Mouse (Mus musculus) heart, postnatal 0 days (tissue): ENCODE measurements at regions not wholly inside any gene's neighbourhood (a gene's known extent, or its start where the extent isn't known, plus 50 kb on each side); places are given as distances from the start of the nearest gene placed in this dataset.

Source experiments
- ATAC-seq: fragments of 200-750 bp; cut with Nextera tagmentation; 2 replicates; pipeline ENCODE4 v1.8.0; 2017; ENCODE audit warnings: low read depth, moderate number of reproducible peaks, moderate library complexity; ENCODE audit not compliant: insufficient read depth
- DNase-seq: peaks from one replicate; pipeline ENCODE4 v3.0.0-alpha.2; 2016; ENCODE audit warnings: low spot score
- H3K27ac ChIP-seq: fragments of 300-500 bp; sonication (generic); 2 replicates; pipeline ENCODE4 v1.5.1; 2014; ENCODE audit warnings: low read depth, mild to moderate bottlenecking
- H3K27me3 ChIP-seq: fragments of 300-500 bp; sonication (generic); 2 replicates; pipeline ENCODE4 v1.6.1; 2014; ENCODE audit warnings: low read length, mixed read lengths; ENCODE audit not compliant: control insufficient read depth, insufficient read depth
- H3K36me3 ChIP-seq: fragments of 300-500 bp; sonication (generic); replicated peaks from 2 replicates; pipeline ENCODE4 v1.6.1; 2014; ENCODE audit warnings: low read length, mixed read lengths; ENCODE audit not compliant: control insufficient read depth, insufficient read depth
- H3K4me1 ChIP-seq: fragments of 300-500 bp; sonication (generic); 2 replicates; pipeline ENCODE4 v1.6.1; 2014; ENCODE audit warnings: antibody characterized with exemption; ENCODE audit not compliant: control insufficient read depth, insufficient read depth
- H3K4me2 ChIP-seq: fragments of 300-500 bp; sonication (generic); 2 replicates; pipeline ENCODE4 v1.6.1; 2014; ENCODE audit warnings: low read depth, mild to moderate bottlenecking, low read length, moderate library complexity
- H3K4me3 ChIP-seq: fragments of 300-500 bp; sonication (generic); 2 replicates; pipeline ENCODE4 v1.5.1; 2014; ENCODE audit warnings: low read depth, low read length
- H3K9ac ChIP-seq: fragments of 300-500 bp; sonication (generic); replicated peaks from 2 replicates; pipeline ENCODE4 v1.6.1; 2014; ENCODE audit warnings: low read depth, low read length, mixed read lengths
- H3K9me3 ChIP-seq: fragments of 300-500 bp; sonication (generic); replicated peaks from 2 replicates; pipeline ENCODE4 v1.6.1; 2016; ENCODE audit warnings: low read length; ENCODE audit not compliant: control insufficient read depth
- CTCF ChIP-seq: IDR thresholded peaks from 2 replicates; pipeline ENCODE4 v1.5.1; 2016; ENCODE audit warnings: antibody characterized with exemption, control low read depth, low read depth
- EP300 ChIP-seq: IDR thresholded peaks from 2 replicates; pipeline ENCODE4 v1.6.1; 2016; ENCODE audit warnings: antibody characterized with exemption, low read depth
- WGBS: fragments of 180-500 bp; shearing (Covaris S2); extraction: QIAGEN DNeasy Blood & Tissue Kit; methylation state at CpG from one replicate; pipeline ENCODE4 v1.1.7; 2014; 5-methylcytosine and 5-hydroxymethylcytosine counted together

- WGBS: 51% methylated on average over 8 of the region's 8 CpGs
- H3K9me3 ChIP-seq: no peaks in the 10 kb centered on the region
- ATAC-seq (no peak), DNase-seq (no peak)
- no peaks in the 10 kb centered on the region for H3K36me3 ChIP-seq
- H3K4me3 ChIP-seq: no peak overlapping the region
- no peak for TF ChIP-seq CTCF
- TF ChIP-seq EP300: no peak
- H3K27me3 ChIP-seq: no peaks in the 10 kb centered on the region
- no peaks in the 10 kb centered on the region for H3K4me1 ChIP-seq
- no peak overlapping the region for H3K9ac ChIP-seq
- H3K27ac ChIP-seq: no peak overlapping the region
- no peak overlapping the region for H3K4me2 ChIP-seq
Measured at GRCm38 (mm10) chr11:25104432-25104831, 1026.6 kb downstream of the Bcl11a start.

DNA sequence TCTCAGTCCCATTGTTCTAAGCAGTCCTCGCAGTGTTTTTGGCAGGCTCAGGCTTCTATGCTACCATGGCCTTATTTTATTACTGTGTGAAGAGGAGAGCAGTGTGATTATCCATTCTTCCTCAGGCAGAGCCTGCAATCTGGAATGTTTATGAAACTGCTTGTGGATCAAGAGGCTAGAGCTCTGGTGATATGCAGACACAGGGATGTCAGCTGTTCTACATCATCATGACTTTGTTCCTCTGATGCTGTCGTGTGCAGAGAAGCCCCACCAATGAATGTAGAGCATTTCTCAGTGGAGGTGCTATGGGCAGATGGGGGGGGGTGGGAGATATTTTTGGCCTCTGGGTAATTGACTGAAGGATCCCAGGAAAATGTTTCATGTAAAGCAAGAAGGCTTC lies 1046.6 kb downstream of the Bcl11a start:
- no peak for TF ChIP-seq CTCF
- TF ChIP-seq EP300: no peak
- H3K4me2 ChIP-seq: no peak overlapping the region
- H3K27ac ChIP-seq: no peak overlapping the region
- DNase-seq (no peak), ATAC-seq (no peak)
- no peak overlapping the region for H3K9ac ChIP-seq
- no peaks in the 10 kb centered on the region for H3K36me3 ChIP-seq
- H3K4me1 ChIP-seq: no peaks in the 10 kb centered on the region
- WGBS: 15% methylated on average over 2 of the region's 2 CpGs
- H3K27me3 ChIP-seq: no peaks in the 10 kb centered on the region
- no peaks in the 10 kb centered on the region for H3K9me3 ChIP-seq
- H3K4me3 ChIP-seq: no peak overlapping the region

DNA sequence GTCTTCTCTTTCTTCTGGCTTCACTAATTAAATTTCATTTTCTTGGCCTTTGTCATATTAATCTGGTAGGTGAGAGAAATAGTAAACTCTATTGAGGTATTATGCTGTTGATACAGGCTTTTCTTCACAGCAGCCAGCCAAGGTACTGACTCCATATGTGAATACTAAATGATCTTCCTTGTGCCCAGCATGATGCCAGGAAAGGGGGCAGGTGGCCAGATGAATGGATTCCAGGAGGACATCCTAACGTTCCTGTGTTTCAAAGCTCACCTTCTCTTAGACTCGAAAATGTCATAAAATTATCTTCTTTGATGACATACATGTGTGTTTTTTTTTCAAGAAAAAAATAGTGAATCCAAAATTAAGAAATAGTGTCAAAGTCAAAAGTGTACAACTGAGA lies 1064.4 kb downstream of the Bcl11a start:
- no peak for TF ChIP-seq CTCF
- no peak for TF ChIP-seq EP300
- Histone ChIP-seq H3K27me3 (no peaks in the 10 kb centered on the region), H3K9ac (no peak overlapping the region), H3K9me3 (no peaks in the 10 kb centered on the region), H3K36me3 (no peaks in the 10 kb centered on the region), H3K4me2 (no peak overlapping the region), H3K4me1 (no peaks in the 10 kb centered on the region), H3K4me3 (no peak overlapping the region), H3K27ac (no peak overlapping the region)
- DNase-seq: no peak
- 54% methylated on average over 2 of the region's 2 CpGs for WGBS
- no peak for ATAC-seq

DNA sequence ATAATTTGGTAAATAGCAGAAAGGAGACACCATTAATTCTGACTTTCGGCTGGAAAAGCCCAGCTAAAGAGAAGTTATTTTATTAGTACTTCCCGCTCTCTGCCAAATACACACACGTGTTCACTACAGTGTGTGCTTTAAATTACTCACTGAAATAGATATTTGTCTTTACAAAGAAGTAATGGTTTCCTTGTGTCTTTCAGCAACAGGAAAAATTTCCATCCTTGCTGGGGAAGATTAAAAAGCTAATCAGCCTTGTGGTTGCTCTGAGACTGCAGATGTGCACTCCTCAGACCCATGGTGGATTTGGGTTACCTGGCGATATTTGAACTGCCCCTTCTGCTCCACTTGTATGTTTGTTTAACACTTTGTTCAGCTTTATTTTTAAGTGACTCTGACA lies 1065.0 kb downstream of the Bcl11a start:
- H3K9ac ChIP-seq: no peak overlapping the region
- no peak for TF ChIP-seq CTCF
- H3K4me1 ChIP-seq: no peaks in the 10 kb centered on the region
- no peak overlapping the region for H3K4me3 ChIP-seq
- ATAC-seq (no peak), DNase-seq (no peak)
- no peaks in the 10 kb centered on the region for H3K27me3 ChIP-seq
- WGBS: 80% methylated on average over 4 of the region's 4 CpGs
- no peak overlapping the region for H3K27ac ChIP-seq
- H3K9me3 ChIP-seq: no peaks in the 10 kb centered on the region
- H3K36me3 ChIP-seq: no peaks in the 10 kb centered on the region
- H3K4me2 ChIP-seq: no peak overlapping the region

DNA sequence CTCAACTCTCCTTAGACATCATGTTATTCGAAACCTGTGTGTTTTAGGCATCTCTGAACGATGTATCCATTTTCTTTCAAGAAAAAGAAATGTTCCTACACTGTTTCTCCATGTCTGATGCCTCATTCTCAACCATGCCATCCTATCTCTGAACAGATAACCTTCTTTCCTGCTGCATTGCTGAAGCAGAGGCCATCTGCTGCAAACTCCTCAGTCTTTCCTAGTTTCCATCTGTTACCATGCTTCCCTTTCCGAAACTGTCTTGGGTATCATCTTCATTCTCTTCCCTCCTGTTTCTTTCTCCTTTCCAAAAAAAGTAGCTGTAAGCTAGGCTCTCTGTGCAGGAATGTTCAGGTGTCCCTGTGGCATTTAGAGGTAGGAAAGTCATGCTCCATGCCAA lies 1063.3 kb downstream of the 5730522E02Rik start:
- no peak for ATAC-seq
- no peaks in the 10 kb centered on the region for H3K9me3 ChIP-seq

DNA sequence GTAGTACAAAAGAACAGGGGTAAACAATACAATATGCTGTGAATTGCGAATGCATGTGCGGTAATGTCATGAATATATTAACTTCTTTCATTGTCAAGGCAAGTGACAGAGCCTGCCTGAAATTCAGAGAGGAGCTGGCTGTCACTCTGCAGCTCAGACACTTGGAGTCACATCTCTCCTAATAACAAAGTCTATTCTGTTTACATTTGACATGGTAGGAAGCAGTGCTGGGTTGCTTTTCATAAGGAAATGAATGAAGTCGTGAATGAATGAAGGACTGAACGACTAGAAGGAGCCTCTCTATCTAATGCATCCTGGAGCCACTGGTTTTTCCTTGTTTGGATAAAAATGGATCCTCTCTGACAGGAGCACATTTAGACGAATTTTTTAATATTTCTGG lies 1053.9 kb downstream of the 5730522E02Rik start:
- Histone ChIP-seq H3K27me3 (no peaks in the 10 kb centered on the region), H3K36me3 (no peaks in the 10 kb centered on the region), H3K9ac (no peak overlapping the region), H3K4me2 (peak overlapping the region; percentile 57), H3K4me1 (no peaks in the 10 kb centered on the region), H3K27ac (no peak overlapping the region), H3K9me3 (no peaks in the 10 kb centered on the region), H3K4me3 (no peak overlapping the region)
- 34% methylated on average over 5 of the region's 5 CpGs for WGBS
- ATAC-seq (no peak), DNase-seq (no peak)
- TF ChIP-seq CTCF: no peak
- no peak for TF ChIP-seq EP300

More for the DNA sequence above, 1063.3 kb downstream of the 5730522E02Rik start:
- Histone ChIP-seq H3K36me3 (no peaks in the 10 kb centered on the region), H3K27me3 (no peaks in the 10 kb centered on the region), H3K4me3 (no peak overlapping the region), H3K9ac (no peak overlapping the region), H3K4me1 (no peaks in the 10 kb centered on the region), H3K27ac (no peak overlapping the region), H3K4me2 (no peak overlapping the region)
- TF ChIP-seq EP300 (no peak), CTCF (no peak)
- 62% methylated on average over 3 of the region's 3 CpGs for WGBS
- DNase-seq: no peak
